Mouse (Mus musculus): ENCODE data around the gene Tstd1.
A peak's percentile ranks its signal among the peaks of the same experiment; 100 is the strongest.

Tstd1 gene

DNA sequence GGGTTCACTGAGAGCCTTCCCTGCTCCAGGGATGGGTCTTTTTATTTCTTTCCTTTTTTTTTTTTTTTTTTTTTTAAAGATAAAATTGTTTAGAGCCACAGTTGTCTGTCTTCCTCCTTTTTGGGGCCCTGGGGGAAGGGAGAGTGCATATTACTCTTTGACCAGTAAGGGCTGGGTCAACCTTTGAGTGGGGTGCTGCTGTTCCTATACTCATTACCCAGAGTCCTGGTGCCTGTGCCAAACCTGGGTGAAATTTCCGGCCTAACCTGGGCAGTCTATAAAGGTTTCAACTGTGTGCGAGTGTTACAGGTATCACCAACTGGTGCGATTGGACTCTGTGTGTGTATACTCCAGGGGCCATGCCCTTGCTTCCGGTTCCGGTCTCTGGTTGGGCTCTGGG is at the start of gene Tstd1:
TSS of gene Tstd1 (plus strand) at position 213 of the 400 bp plus-strand sequence.
- DNase-seq (ENCODE audit: low read depth, low spot score), result no peak

DNA sequence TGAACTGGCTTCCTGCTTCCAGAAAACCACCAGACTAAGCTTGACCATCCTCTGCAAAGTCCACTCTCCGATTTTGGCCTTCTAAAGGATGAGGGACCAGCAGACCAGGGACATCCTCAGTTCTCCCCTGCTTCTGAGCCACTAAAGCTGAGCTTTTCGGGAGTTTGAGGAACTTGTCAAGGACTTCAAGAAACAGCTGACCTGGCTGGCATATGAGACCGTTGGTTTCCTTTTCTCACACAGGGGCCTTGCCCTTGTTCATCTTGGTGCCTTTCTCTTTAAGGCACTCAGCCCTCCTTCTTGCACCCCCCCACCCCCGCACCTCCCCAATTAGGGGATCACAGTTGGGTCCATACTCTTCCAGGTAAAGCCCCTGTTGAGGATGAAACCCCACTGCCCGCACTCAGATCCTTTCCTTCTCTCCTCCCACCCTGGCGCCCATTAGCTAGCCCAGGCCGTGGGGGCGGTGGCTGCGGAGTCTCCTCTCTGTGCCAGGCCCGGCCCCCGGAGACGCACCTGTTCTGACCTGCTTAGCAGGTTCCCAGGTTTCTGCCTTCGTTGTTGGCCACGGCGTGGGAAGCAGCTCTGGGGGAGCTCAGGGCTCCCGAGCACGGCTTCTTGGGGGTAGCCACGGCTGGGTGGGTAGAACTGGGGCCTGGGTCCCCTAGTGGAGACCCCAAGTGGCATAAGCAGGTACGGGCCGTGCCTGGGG is 48.7 kb upstream of the Tstd1 start, which contains the start of gene Nectin4:
TSS of gene Nectin4 (plus strand) at position 255 of the 712 bp plus-strand sequence.
- no peak for DNase-seq (ENCODE audit: low read depth, low spot score)

DNA sequence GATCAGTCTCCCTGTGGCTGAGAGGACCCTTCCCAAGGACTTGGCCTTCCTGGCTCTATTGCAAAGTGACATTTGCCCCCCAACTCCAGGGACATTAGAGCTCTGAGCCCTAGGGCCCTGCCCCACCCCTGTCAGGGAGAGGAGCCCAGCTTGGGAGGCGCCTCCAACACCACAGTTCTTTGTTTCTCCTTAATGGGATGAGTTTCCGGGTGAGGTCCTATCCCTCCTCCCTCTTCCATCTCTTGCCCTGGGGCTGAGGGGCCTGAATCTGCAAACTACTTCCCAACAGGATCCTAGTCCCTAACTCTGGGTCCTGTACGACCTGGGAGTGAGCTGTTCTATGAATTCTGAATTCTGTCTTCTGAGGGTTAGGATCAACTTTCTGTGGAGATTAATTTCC is 45.8 kb upstream of the Tstd1 start:
- DNase-seq (ENCODE audit: low read depth, low spot score), result no peak

DNA sequence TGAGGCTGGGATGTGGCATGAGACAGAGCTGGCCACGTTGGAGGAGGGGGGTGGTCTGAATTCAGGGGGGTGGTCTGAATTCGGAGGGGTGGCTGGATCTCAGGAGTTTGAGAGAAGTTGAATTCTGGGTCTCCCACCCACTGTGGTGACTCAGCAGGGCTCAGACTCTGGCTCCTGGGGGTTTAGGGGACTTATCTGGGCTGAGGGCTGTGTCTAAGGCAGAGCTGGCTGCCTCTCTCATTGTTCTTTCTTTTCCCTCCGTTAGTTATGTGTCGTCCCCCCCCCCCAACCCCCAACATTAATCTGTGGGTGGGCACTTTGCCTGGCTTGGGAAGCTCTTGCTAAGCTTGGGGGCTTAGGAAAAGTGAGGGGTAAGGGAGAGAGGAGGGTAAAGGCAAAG is 44.7 kb upstream of the Tstd1 start:
- no peak for DNase-seq (ENCODE audit: low read depth, low spot score)

DNA sequence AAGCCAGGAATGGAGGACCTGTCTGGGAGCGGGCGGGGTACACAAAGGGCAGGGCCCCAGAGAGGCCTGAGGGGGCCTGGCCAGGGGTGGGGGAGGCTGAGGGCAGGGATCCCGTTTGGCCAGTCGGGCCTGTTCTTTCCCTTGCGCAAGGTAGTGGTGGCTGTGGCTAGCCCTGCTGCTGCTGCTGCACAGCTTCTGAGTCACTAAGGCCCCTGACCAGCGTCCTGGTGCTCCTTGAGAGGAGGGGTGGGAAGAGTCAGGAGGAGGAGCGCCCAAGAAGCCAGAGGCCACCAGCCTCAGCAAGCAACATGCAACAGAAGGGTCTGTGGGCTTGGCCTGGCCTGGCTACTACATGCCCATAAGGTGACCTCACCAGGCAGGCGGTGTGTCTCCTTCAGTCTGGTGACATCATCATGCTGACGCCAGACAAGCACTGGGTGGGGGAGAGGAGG is 43.0 kb upstream of the Tstd1 start:
- no peak for DNase-seq (ENCODE audit: low read depth, low spot score)

DNA sequence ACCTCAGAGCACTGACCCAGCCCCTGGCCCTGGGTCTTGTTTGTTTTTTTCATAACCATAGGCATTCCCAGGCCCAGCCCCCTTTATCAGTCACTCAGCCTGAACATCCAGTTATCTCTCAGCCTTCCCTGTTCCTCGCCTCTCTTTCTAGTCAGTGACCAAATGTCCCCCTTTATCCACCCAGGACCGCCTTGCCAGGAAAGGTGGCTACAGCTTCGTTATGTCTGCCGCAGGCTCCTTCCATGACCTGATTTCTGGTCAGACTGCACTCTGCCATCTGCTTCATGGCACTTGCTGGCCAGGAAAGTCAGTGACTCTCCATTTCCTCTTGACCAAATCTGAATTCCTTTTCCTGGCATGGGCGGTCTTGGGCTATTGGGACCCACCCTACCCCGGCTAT is 40.4 kb upstream of the Tstd1 start:
- DNase-seq (ENCODE audit: low read depth, low spot score), result no peak

DNA sequence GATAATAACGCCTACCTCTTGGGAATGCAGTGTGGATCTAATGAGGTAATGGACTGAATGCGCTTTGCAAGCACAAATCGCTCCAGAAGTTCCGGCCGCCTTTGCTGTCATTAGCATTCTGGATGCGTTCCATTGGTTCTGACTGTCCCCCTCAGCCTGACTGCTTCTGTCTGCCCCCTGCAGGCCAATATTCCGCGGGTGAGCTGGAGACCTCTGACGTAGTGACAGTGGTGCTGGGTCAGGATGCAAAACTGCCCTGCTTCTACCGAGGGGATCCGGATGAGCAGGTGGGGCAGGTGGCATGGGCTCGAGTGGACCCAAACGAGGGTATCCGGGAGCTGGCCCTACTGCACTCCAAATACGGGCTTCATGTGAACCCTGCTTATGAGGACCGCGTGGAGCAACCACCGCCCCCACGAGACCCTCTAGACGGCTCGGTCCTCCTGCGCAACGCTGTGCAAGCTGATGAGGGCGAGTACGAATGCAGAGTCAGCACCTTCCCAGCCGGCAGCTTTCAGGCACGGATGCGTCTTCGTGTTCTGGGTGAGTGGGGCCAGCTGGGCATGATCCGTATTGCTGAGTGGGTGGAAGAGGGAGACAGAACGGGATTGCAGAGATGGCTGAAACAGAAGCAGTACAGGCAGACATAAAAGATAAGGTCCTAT is 38.6 kb upstream of the Tstd1 start:
- peak; percentile 45 for DNase-seq (ENCODE audit: low read depth, low spot score)

DNA sequence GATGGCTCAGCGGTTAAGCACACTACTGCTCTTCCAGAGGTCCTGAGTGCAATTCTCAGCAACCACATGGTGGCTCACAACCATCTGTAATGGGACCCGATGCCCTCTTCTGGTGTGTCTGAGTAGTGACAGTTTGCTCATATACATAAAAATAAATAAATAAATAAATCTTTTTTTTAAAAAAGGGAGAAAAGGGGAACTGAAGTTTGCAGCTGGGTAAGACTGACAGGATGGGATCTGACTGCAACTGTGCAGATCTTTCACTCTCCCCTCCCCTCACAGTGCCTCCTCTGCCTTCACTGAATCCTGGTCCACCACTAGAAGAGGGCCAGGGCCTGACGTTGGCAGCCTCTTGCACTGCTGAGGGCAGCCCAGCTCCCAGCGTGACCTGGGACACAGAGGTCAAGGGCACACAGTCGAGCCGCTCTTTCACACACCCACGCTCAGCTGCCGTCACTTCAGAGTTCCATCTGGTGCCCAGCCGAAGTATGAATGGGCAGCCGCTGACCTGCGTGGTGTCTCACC is 36.5 kb upstream of the Tstd1 start:
- DNase-seq (ENCODE audit: low read depth, low spot score), result no peak

DNA sequence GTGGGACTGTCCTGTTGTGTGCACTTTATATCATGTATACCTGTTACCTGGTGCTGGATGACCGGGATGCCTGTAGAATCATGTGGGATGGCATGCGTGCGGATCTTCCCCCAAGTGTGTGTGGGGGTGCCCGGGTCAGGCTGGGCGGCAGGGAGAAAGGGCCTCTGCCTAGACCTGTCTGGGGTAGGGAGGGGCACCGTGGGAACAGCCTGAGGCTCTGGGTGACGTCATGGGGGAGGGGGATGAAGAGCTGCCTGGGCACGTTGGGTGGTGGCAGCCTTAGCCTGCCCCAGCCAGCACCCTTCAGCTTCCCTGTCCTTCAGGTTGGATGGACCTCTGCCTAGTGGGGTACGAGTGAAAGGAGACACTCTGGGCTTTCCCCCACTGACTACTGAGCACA is 34.3 kb upstream of the Tstd1 start:
- DNase-seq (ENCODE audit: low read depth, low spot score), result no peak

DNA sequence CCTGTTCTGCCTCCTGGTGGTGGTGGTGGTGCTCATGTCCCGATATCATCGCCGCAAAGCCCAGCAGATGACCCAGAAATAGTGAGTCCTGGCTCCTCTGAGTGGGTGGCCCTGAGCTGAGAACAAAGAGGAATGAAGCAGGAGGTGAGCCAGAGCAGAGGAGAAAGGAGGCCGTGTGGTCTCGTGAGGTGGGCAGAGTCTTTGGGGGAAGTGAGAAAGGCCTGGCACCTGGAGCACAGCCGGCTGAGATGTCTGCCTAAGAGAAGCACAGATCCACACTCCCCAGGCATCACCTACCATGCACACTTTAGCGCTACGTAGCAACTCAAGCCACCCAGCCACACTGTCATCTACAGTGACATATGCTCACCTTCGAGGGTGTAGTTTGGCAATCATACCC is 33.5 kb upstream of the Tstd1 start:
- no peak for DNase-seq (ENCODE audit: low read depth, low spot score)

DNA sequence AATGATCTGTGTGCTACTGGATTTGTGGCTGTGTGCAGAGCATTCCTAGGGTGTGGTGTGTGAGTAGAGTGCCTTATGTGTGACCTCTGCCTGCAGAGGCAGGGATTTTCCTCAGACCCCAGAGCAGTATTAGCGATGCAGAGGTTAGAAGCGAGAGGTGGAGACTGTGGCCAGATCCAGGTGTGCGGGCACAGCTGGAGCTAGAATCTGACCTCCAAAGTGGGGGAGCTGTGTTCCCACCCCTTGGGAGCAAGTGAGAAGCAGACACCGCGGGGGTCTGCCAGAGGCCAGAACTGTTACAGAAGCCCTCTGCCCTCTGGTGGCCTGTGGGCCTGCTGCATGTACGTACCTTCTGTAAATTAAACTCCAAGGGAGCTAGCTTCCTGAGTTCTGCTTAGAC is 31.6 kb upstream of the Tstd1 start:
- no peak for DNase-seq (ENCODE audit: low read depth, low spot score)

DNA sequence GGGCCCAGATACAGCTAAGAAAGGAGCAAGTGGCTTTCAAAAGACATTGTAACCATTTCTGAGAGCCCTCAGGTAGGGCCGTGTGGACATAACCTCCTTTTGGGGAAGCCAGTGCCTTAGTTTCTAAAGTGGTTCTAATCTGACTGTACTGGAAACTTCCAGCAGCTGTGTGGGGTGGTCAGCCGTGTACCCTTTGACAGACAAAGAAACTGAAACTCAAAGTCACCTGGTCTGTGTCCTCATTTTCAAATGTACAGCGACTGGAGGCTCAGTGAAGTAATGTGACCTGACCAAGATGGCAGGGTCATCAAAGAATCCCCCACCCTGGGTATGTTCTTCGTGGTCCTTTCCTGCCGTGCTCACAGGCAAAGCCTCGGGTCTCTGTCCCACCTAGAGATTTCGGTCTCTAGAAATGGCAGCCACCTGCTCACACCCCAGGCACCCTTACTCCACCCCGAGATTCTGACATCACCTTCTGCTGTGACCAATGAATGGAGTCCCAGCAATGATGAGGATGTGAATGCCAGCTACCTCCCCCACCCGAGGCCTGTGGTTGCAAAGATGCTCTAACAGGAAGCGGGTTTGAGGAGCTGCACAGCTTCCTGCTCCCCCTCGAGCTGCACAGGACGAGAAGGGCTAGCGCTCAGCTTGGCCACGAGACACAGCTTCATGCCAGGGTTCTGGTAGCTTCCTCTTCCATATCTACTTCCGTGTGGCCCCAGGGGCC is 30.1 kb upstream of the Tstd1 start, which contains the start of gene Arhgap30:
TSS of gene Arhgap30 (plus strand) at position 579 of the 727 bp plus-strand sequence.
- no peak for DNase-seq (ENCODE audit: low read depth, low spot score)

DNA sequence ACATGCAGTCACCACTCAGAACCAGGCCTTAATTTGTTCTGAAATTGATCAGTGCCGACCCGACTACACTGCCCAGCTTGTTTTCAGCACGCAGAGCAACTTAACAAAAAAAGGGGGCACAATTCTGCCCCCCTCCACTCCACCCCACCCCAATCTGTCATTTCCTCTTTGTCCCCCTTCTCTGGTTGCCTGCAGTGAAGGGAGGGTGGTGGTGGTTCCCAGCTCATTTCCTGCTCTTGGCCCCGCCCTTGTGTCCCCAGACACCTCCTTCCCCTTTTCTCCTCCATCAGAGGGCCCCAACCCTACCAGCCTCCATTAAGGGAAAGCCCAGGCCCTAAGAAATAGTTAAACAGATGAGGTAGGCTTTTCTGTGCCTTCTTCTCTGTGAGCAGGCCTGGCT is 28.6 kb upstream of the Tstd1 start:
- no peak for DNase-seq (ENCODE audit: low read depth, low spot score)

DNA sequence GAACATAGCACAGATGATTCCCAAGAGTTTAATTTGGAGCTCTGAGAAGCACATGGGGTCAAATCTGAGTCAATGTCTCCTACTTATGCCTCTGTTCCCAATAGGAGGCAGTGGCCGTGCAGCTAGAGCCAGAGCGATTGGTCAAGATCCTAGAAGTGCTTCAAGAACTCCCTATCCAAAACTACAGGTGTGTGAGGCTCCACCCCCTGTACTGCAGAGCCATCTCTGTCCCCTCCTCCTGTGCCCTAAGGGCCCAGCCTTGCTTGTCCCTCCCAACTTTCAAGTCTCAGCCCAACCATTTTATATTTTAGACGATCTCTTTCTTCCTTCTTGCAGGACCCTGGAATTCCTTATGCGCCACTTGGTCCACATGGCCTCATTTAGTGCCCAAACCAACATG is 16.9 kb upstream of the Tstd1 start:
- DNase-seq (ENCODE audit: low read depth, low spot score), result no peak

DNA sequence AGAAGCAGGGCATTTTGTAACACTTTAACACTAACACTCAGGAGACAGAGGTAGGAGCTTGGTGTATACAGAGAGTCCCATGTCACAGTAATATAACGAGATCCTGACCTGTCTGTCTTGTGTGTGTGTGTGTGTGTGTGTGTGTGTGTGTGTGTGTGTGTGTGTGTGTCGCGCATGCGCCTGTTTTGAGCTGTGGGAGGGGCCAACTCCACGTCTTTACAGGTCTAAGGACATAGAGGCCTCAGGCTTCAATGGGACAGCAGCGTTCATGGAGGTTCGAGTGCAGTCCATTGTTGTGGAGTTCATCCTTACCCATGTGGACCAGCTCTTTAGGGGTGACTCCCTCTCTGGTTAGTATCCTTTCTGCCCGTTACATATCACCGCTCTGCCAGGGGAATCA is 15.7 kb upstream of the Tstd1 start:
- DNase-seq (ENCODE audit: low read depth, low spot score), result no peak

DNA sequence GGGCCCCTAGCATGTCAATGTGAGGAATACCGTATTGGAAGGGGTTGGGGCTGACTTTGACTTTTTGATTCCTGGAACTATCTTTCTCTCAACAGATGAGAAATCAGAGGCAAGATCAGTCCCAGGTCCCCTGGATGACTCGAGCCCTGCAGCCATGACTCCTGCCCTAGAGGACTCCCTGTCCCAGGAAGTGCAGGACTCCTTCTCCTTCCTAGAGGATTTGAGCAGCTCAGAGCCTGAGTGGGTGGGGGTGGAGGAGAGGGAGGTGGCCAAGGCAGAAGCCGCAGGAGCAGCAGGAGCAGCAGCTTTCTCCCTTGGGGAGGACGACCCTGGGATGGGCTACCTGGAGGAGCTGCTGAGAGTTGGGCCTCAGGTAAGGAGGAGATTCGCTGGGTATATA is 11.4 kb upstream of the Tstd1 start:
- no peak for DNase-seq (ENCODE audit: low read depth, low spot score)

DNA sequence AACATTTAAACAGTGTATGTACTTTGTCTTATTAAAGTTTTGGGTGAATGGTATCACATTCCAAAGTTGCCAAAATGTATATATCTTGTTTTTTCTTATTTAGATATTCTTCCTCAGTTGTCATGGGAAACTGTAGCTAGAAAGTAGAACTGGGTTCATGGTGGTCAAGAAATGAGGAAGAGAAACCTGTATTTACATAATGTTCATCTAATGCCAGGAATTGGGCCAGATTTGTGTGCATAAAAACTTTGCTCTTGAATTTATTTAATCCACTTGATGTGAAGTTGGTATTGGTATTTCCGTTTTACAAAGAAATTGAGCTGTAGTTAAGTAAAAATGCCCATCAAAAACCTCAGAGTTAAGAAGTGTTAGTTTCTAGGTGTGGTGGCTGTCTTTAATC is 8.4 kb upstream of the Tstd1 start:
- no peak for DNase-seq (ENCODE audit: low read depth, low spot score)

DNA sequence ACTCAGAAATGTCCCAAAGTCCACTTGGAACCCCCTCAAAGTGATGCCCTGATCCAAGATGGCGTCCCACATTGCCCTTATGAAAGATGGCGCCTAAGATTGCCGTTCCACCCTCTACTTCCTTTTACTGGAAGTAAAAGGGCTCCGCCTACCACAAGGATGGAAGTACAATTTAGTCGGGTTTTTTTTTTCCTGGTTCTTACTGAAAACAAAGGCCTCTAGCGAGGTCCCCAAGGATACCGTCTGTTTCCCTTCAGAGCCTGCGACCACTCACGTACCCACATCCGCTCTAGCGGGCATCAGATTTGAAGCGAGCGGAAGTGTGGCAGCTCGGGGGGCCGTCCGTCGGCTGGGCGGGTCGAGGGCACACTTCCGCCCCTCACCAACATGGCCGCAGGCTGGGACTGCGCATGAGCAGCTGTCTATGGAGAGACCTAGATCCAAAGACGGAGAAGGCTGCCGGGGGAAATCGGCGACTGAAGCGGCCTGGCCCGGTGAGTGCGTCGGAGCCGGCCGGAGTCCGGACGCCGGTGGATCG is 7.7 kb upstream of the Tstd1 start, which contains the start of gene Usf1:
TSS of gene Usf1 (plus strand) at position 367 of the 538 bp plus-strand sequence.
- peak; percentile 95 for DNase-seq (ENCODE audit: low read depth, low spot score)

DNA sequence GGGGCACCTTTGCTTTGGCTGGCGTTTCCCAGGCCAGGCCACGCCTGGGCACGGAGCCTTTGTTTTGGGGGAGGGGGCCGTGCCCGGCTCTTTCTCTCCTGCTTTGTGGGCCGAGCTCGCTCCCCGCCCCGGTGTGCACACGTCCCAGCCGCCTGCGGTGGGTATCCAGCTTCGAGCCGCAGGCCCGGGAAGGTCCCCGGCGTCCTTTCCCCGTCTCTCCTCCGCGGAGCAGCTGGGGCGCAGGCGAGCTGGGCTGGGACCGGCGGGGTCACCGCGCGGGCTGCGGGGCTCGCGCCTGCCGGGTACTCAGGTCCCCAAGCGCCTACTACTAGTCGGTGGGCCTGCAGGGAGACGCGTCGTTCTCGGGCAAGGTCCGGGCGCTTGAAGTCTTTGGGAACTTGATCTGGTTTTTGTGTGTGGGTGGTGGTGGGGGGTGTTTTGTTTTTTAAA is 7.2 kb upstream of the Tstd1 start:
- no peak for DNase-seq (ENCODE audit: low read depth, low spot score)

DNA sequence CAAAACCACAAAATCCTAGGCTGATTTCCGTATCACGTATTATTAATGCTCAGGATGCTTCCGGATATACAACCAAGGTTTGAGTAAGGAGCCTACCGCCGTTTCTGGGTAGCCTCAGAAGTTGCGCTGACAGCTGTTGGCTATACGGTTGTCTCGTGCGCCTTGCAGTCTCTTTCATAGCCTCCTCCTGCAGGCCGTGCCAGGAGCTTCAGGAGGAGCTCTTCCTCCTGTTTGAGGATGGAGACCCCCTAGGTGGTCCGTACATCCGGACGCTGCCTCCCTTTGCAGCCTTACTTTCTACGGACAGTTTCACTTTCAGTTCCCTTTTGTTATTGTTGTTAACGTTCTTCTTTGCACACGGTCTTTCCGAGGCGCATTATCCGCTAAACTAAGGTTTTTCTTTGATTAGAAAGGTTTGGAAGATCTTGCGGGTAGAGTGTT is 6.7 kb upstream of the Tstd1 start:
- DNase-seq (ENCODE audit: low read depth, low spot score), result no peak

DNA sequence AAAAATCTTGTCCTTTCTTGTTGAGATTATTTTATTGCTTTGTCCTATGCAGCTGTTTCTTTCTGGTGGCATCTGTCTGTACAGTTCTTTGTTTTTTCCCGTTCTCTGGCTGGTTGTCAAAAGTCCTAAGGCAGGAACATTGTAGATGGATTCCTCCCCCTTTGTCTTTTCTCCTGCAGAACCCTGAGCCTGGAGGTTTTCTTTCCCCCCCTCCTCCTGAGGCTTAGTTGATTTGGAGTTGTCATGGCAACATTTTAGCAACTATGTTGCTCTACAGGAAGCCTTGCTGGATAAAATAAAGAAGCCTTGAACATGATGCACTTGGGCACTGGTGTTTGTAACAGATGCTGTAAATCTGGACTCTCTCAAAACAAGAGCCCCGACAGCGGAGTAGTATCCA is 6.2 kb upstream of the Tstd1 start:
- no peak for DNase-seq (ENCODE audit: low read depth, low spot score)

DNA sequence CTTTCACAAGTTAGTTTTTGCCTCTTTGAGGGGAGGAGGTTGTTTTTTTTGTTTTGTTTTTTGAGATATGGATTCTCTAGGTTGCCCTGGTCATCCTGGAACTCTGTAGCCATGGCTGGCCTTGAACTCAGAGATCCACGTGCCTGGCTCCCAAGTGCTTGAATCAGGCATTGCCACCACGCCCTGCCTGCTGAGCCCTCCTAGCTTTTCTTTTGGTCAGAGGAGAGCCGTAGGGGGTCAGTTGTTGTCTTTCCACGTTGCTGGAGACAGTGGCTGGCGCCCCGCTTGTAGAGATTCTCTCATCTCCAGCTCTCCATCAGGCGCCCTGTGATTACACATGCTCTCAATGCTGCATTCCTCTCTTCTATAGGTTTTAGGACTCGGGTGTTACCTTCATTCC is 5.1 kb upstream of the Tstd1 start:
- DNase-seq (ENCODE audit: low read depth, low spot score), result no peak
